Mouse (Mus musculus) heart, embryonic 15.5 days (tissue): ENCODE data around the gene Arhgap20. TPM values are rescaled to one million over a fixed set of nuclear protein-coding genes. Genes with fewer than 3 reads are reported as not detected.

Experiments used
- ATAC-seq: fragments of 200-750 bp; cut with Nextera tagmentation; replicated peaks from 2 replicates; pipeline ENCODE4 v1.8.0; 2017; ENCODE audit warnings: low read depth, moderate TSS enrichment; ENCODE audit not compliant: insufficient number of reproducible peaks, insufficient read depth, low FRiP score
- H3K27ac ChIP-seq: fragments of 300-500 bp; sonication (generic); 2 replicates; pipeline ENCODE4 v1.5.1; 2015; ENCODE audit warnings: mild to moderate bottlenecking, inconsistent platforms
- H3K27me3 ChIP-seq: fragments of 300-500 bp; sonication (generic); 2 replicates; pipeline ENCODE4 v1.6.1; 2015; ENCODE audit warnings: inconsistent platforms
- H3K36me3 ChIP-seq: fragments of 300-500 bp; sonication (generic); 2 replicates; pipeline ENCODE4 v1.6.1; 2015; ENCODE audit warnings: mild to moderate bottlenecking, inconsistent platforms
- H3K4me1 ChIP-seq: fragments of 300-500 bp; sonication (generic); replicated peaks from 2 replicates; pipeline ENCODE4 v1.6.1; 2015; ENCODE audit warnings: inconsistent platforms
- H3K4me2 ChIP-seq: fragments of 300-500 bp; sonication (generic); 2 replicates; pipeline ENCODE4 v1.6.1; 2015; ENCODE audit warnings: inconsistent platforms, mild to moderate bottlenecking, moderate library complexity
- H3K4me3 ChIP-seq: fragments of 300-500 bp; sonication (generic); 2 replicates; pipeline ENCODE4 v1.5.1; 2015; ENCODE audit warnings: mild to moderate bottlenecking, inconsistent platforms
- H3K9ac ChIP-seq: fragments of 300-500 bp; sonication (generic); 2 replicates; pipeline ENCODE4 v1.6.1; 2015; ENCODE audit warnings: mild to moderate bottlenecking, inconsistent platforms
- H3K9me3 ChIP-seq: fragments of 300-500 bp; sonication (generic); replicated peaks from 2 replicates; pipeline ENCODE4 v1.6.1; 2016; ENCODE audit warnings: inconsistent platforms
- WGBS: fragments of 180-500 bp; shearing (Covaris S2); methylation state at CpG from one replicate; pipeline ENCODE4 v1.1.7; 2015; ENCODE audit warnings: mixed read lengths; 5-methylcytosine and 5-hydroxymethylcytosine counted together
- polyA plus RNA-seq: library from polyadenylated mRNA; unstranded; fragments of >200 nt; fragmentation: Nextera tagmentation; extraction: Ambion mirVana; gene quantifications from 2 replicates; pipeline ENCODE4 v1.2.1, GENCODE M21; 2015

The Arhgap20 gene
- polyA plus RNA-seq, 1 experiment from 2014 or later: 1.5 TPM

- Histone ChIP-seq H3K9me3 (no peaks in the 10 kb centered on the region), H3K36me3 (no peaks in the 10 kb centered on the region), H3K4me1 (no peaks in the 10 kb centered on the region), H3K4me3 (no peak overlapping the region), H3K4me2 (no peak overlapping the region), H3K27me3 (no peaks in the 10 kb centered on the region), H3K9ac (no peak overlapping the region), H3K27ac (no peak overlapping the region)
- WGBS: 87% methylated on average over 4 of the region's 4 CpGs
- no peak for ATAC-seq
Measured at GRCm38 (mm10) chr9:51869056-51869455, 103.9 kb downstream of the Arhgap20 start.

- Histone ChIP-seq H3K4me3 (no peak overlapping the region), H3K9me3 (no peaks in the 10 kb centered on the region), H3K4me2 (no peak overlapping the region), H3K9ac (no peak overlapping the region), H3K4me1 (no peaks in the 10 kb centered on the region), H3K27ac (no peak overlapping the region), H3K27me3 (0 out of 2 replicates have a peak, but pooled peaks cover 3% of the 10 kb centered on the region), H3K36me3 (no peaks in the 10 kb centered on the region)
- ATAC-seq: no peak
- WGBS: 31% methylated on average over 4 of the region's 4 CpGs
Measured at GRCm38 (mm10) chr9:51874348-51874747, 109.2 kb downstream of the Arhgap20 start.

GRCm38 (mm10) chr9:51875531-51875930 lies 110.4 kb downstream of the Arhgap20 start:
- 0 out of 2 replicates have a peak, but pooled peaks cover 3% of the 10 kb centered on the region for H3K27me3 ChIP-seq
- H3K4me2 ChIP-seq: no peak overlapping the region
- no peaks in the 10 kb centered on the region for H3K9me3 ChIP-seq
- no peak for ATAC-seq
- H3K9ac ChIP-seq: no peak overlapping the region
- WGBS: 71% methylated on average over 20 of the region's 20 CpGs
- H3K27ac ChIP-seq: no peak overlapping the region
- H3K4me3 ChIP-seq: no peak overlapping the region
- no peaks in the 10 kb centered on the region for H3K36me3 ChIP-seq
- H3K4me1 ChIP-seq: no peaks in the 10 kb centered on the region

- H3K4me3 ChIP-seq: no peak overlapping the region
- H3K9ac ChIP-seq: no peak overlapping the region
- WGBS: 38% methylated on average over 4 of the region's 4 CpGs
- H3K4me1 ChIP-seq: no peaks in the 10 kb centered on the region
- H3K27me3 ChIP-seq: no peaks in the 10 kb centered on the region
- H3K4me2 ChIP-seq: no peak overlapping the region
- no peaks in the 10 kb centered on the region for H3K9me3 ChIP-seq
- no peak for ATAC-seq
- no peak overlapping the region for H3K27ac ChIP-seq
- H3K36me3 ChIP-seq: no peaks in the 10 kb centered on the region
Measured at GRCm38 (mm10) chr9:51881386-51881785, 116.2 kb downstream of the Arhgap20 start.

- H3K9ac ChIP-seq: no peak overlapping the region
- 72% methylated on average over 4 of the region's 4 CpGs for WGBS
- ATAC-seq: no peak
- H3K4me2 ChIP-seq: no peak overlapping the region
- no peaks in the 10 kb centered on the region for H3K4me1 ChIP-seq
- H3K9me3 ChIP-seq: no peaks in the 10 kb centered on the region
- no peak overlapping the region for H3K27ac ChIP-seq
- no peaks in the 10 kb centered on the region for H3K36me3 ChIP-seq
- H3K4me3 ChIP-seq: no peak overlapping the region
- no peaks in the 10 kb centered on the region for H3K27me3 ChIP-seq
Measured at GRCm38 (mm10) chr9:51881881-51882280, 116.7 kb downstream of the Arhgap20 start.

- no peak for ATAC-seq
- no peak overlapping the region for H3K4me2 ChIP-seq
- H3K9ac ChIP-seq: no peak overlapping the region
- H3K27ac ChIP-seq: no peak overlapping the region
- no peaks in the 10 kb centered on the region for H3K4me1 ChIP-seq
- WGBS: 63% methylated on average over 4 of the region's 4 CpGs
- H3K27me3 ChIP-seq: no peaks in the 10 kb centered on the region
- H3K36me3 ChIP-seq: no peaks in the 10 kb centered on the region
- no peak overlapping the region for H3K4me3 ChIP-seq
- no peaks in the 10 kb centered on the region for H3K9me3 ChIP-seq
Measured at GRCm38 (mm10) chr9:51883319-51883718, 118.2 kb downstream of the Arhgap20 start.

- no peak for ATAC-seq
- no peak overlapping the region for H3K27ac ChIP-seq
- no peak overlapping the region for H3K4me3 ChIP-seq
- no peak overlapping the region for H3K4me2 ChIP-seq
- no peaks in the 10 kb centered on the region for H3K9me3 ChIP-seq
- 94% methylated on average over 1 of the region's 1 CpGs for WGBS
- H3K27me3 ChIP-seq: no peaks in the 10 kb centered on the region
- no peaks in the 10 kb centered on the region for H3K36me3 ChIP-seq
- no peak overlapping the region for H3K9ac ChIP-seq
- no peaks in the 10 kb centered on the region for H3K4me1 ChIP-seq
Measured at GRCm38 (mm10) chr9:51892921-51893320, 127.8 kb downstream of the Arhgap20 start.

Other genes starting within 250 kb of the Arhgap20 start
- 82.9 and 102 TPM in 2 replicates for gene Fdx1, start 198.2 kb downstream of the Arhgap20 start, polyA plus RNA-seq